Mouse (Mus musculus): ENCODE measurements around the gene Lars2.
"Not testable (repeated sequence)": the region's sequence is repeated elsewhere in the genome, so short reads cannot be mapped to it uniquely, and the experiment has no call there.

Lars2 gene

GRCm38 (mm10) chr9:123366708-123367385 is at the start of gene Lars2:
Gene Lars2 (plus strand): TSS chr9:123366927.
- in situ Hi-C loops (cut with MboI, MseI) = loop anchor here (5.0 kb wide), 1 partner anchor 110 kb away; no protein-coding TSS in a partner anchor

DNA sequence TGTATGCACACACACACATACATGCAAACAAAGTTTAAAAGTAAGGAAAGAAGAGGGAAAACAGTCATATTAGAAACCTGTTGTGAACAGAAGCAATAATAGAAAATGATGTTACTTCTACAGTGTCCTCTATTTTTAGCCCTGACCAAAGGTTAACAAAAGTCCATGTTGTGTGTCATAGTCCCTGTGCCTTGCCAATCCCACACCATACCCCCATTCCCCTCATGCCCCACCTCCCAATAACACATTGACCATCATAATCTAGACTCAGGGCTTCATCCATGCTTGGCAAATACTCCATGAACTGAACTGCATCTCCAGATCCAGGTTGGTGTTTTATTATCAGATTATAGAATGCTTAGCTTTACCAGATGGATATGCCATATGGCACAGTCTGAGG is 40.6 kb upstream of the Lars2 start:
- in situ Hi-C loops (cut with MboI, MseI) = no loop called here

GRCm38 (mm10) chr9:123328336-123328735 is 38.4 kb upstream of the Lars2 start:
- in situ Hi-C loops (cut with MboI, MseI) = no loop called here

- in situ Hi-C loops (cut with MboI, MseI) = no loop called here
These were observed 36.9 kb upstream of the Lars2 start for GRCm38 (mm10) chr9:123329831-123330230.

DNA sequence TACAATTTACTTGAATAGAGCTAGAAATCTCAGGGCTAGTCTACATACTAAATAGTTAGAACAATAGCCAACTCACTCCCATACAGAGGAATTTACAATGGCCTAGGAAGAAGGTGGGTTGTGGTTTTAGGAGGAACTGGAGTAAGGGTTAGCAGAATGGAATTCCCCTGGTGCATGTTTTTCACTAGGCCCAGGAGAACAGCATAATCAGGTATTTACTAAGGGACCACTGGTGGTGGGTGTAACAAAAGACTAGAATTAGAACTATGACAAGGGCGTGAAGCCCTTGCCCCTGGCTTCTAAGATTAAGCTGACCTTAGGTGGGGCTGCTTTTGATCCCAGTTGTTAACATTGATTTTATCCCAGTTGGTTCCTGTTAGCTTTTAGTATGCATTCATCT is 36.5 kb upstream of the Lars2 start:
- in situ Hi-C loops (cut with MboI, MseI) = not testable (repeated sequence)

DNA sequence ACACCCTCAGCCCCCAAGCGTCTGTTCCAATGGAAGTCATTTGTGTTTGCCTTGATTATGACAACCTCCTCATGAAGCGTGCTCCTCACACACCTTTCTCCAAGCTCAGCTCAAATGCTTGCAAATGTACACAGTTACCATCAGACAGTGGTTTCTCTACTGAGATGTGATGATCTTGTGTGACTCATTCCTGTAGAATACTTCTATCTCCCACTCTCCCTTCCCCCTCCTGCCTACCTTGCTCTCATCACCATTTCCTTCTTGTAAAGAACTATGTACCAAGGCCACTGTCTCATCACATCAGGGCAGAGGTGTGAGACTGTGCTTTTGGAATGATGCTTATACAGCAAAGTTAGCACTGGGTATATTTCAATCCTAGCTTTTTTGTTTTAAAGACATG is 33.2 kb upstream of the Lars2 start:
- in situ Hi-C loops (cut with MboI, MseI) = no loop called here

GRCm38 (mm10) chr9:123335044-123335670 is 31.6 kb upstream of the Lars2 start:
- in situ Hi-C loops (cut with MboI, MseI) = no loop called here

GRCm38 (mm10) chr9:123339651-123340144 is 27.0 kb upstream of the Lars2 start:
- in situ Hi-C loops (cut with MboI, MseI) = no loop called here

DNA sequence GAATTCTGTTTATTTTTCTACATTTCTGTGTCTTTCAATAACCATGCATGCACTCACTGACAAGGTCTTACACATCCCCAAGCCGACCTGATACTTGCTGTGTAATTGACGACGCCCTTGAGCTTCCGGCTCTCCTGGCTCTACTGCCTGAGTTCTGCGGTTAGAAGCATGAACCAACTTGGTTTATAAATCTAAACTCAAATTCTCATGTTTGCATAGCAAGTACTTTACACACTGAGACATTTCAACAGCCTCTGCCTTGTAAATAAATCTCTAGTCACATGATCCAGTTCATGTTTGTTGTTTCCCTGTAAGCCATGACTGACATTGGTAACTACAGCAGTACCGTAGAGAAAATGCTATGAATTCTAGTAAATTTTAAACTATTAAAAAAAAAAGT is 25.5 kb upstream of the Lars2 start:
- in situ Hi-C loops (cut with MboI, MseI) = no loop called here

GRCm38 (mm10) chr9:123343069-123343468 is 23.7 kb upstream of the Lars2 start:
- in situ Hi-C loops (cut with MboI, MseI) = no loop called here

GRCm38 (mm10) chr9:123349286-123349685 is 17.4 kb upstream of the Lars2 start:
- in situ Hi-C loops (cut with MboI, MseI) = not testable (repeated sequence)

DNA sequence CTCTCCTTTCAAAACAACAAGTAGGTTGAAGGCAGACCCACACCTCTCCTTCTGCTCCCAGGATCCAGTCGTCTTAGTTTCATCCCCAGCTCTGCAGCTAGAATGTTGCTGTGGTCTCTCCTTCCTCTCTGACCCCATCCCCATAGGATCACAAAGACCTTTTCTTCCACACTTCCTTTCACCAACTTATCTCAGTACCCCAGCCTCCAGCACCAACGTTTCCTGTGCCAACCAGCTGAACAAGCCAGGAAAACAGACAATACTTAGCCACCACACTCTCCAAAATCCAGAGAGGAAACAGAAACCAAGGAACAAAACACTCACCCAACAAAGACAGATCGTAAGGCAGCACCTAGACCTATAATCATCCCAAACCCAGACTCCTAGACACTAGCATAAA is 6.7 kb upstream of the Lars2 start:
- in situ Hi-C loops (cut with MboI, MseI) = no loop called here

DNA sequence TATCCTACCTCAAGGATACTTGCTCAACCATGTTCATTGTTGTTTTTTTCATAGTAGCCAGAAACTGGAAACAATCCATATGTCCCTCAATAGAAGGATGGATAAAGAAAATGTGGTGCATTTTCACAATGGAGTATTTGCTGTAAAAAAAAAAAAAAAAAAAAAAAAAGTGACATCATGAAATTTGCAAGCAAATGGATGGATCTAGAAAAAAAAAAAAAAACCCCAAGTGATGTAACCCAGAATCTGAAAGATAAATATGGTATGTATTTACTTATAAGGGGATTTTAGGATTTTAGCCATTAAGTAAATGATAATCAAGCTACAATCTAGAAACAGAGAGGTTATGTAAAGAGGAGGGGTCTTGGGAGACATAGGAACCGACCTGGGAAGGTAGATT is 1.4 kb upstream of the Lars2 start:
- in situ Hi-C loops (cut with MboI, MseI) = loop anchor here (5.0 kb wide), 1 partner anchor 108 kb away; no protein-coding TSS in a partner anchor

GRCm38 (mm10) chr9:123365942-123366707 is 602 bp upstream of the Lars2 start:
- in situ Hi-C loops (cut with MboI, MseI) = loop anchor here (5.0 kb wide), 1 partner anchor 109 kb away; no protein-coding TSS in a partner anchor

- in situ Hi-C loops (cut with MboI, MseI) = loop anchor here (5.0 kb wide), 1 partner anchor 110 kb away; no protein-coding TSS in a partner anchor
These were observed 909 bp downstream of the Lars2 start for GRCm38 (mm10) chr9:123367636-123368035.

DNA sequence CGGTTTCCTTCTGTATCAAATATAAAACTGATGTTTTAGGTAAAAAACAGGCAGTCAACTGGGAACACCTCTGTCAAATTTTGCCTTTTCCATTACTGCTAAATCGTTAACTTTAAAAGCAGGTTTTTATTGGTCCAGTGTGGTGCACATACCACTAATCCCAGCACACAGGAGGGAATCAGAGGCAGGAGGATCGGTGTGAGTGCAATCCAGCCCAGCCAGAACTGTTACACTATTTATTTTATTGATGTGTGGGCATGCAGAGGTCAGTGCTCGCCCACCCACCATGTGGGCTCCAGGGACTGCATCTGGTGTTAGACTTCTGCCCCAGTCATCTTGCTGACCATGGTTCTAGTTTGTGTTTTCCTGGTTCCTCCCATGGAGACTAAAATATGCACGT is 15.7 kb downstream of the Lars2 start:
- in situ Hi-C loops (cut with MboI, MseI) = no loop called here

- in situ Hi-C loops (cut with MboI, MseI) = no loop called here
These were observed 18.0 kb downstream of the Lars2 start for GRCm38 (mm10) chr9:123384696-123385095.

GRCm38 (mm10) chr9:123385352-123386198 is 18.8 kb downstream of the Lars2 start:
- in situ Hi-C loops (cut with MboI, MseI) = no loop called here

GRCm38 (mm10) chr9:123386347-123386746 is 19.6 kb downstream of the Lars2 start:
- in situ Hi-C loops (cut with MboI, MseI) = no loop called here

DNA sequence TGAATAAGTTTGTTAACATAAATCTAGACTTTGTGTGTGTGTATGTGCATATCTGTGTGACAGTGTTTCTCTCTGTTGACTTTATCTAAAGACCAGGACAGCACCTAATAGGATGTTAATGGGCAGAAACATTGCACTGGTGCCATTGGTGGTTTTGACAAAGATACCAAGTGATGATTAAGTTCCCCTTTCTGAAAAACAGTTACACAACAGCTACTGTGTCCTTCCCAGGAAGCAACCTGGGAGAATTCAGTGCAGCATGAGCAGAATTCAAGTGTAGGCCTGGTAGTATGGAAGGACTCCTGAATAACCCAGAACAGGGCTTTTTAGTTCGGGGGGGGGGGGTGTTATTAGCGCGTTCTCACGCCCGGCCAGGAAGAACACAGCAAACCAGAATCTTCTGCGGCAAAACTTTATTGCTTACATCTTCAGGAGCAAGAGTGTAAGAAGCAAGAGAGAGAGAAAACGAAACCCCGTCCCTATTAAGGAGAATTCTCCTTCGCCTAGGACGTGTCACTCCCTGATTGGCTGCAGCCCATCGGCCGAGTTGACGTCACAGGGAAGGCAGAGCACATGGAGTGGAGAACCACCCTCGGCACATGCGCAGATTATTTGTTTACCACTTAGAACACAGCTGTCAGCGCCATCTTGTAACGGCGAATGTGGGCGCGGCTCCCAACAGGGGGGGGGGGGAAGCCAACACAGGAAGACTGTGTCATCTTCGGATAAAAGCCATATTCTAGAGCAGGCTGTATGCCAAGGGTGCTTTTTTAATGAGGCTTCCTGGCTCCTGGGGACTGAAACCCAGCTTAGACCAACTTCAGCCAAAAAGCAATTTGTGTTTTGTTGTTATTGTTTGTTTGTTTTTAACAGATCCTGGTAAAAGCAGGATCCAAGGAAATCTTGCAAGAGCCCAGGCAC is 21.6 kb downstream of the Lars2 start:
- in situ Hi-C loops (cut with MboI, MseI) = not testable (repeated sequence)

Measured in T-helper 1 cell (primary cell).